Mouse (Mus musculus) olfactory bulb, adult 2 months (tissue): Measurements from ENCODE around the gene AI464131.

Experiments used
- CTCF ChIP-seq: fragments of 200-500 bp; IDR thresholded peaks from 2 replicates; pipeline ENCODE4 v1.5.1; 2012; ENCODE audit warnings: low read depth, mild to moderate bottlenecking, low read length, moderate library complexity; ENCODE audit not compliant: insufficient read depth
- POLR2A ChIP-seq: fragments of 200-500 bp; IDR thresholded peaks from 2 replicates; pipeline ENCODE4 v1.6.1; 2012; ENCODE audit warnings: mild to moderate bottlenecking, low read depth, low read length, moderate library complexity; ENCODE audit not compliant: insufficient read depth

DNA sequence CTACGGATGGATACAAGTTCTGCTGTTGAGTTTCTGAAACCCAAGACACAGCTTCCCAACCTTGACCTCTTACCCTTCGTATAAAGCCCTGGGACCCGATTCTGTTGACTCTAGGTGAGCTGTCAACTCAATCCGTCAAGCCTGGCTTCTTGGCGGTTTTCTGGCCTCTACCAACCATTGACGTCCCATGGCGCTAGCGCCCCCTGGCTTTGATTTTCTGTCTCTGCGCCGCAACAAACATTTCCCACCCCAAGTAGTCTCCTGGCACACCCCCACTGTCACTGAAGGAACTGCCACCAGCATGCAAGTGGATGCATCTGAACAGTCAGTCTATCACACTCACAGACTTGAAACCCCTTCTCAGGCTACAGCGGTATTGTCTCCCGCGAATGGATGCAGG is 3.3 kb upstream of the AI464131 start:
- TF ChIP-seq CTCF: peak; percentile 60; the same call in 1 of the 2 replicates
- TF ChIP-seq POLR2A: no peak
